Mouse (Mus musculus) forebrain, embryonic 14.5 days (tissue): Measurements from ENCODE around the gene Lect2. TPM values are rescaled to one million over a fixed set of nuclear protein-coding genes. Genes with fewer than 3 reads are reported as not detected.

Source experiments
- ATAC-seq: fragments of 200-750 bp; cut with Nextera tagmentation; 2 replicates; pipeline ENCODE4 v1.8.0; 2017; ENCODE audit warnings: mild to moderate bottlenecking, moderate library complexity
- DNase-seq: peaks from one replicate; pipeline ENCODE4 v3.0.0-alpha.2; 2015; ENCODE audit warnings: low spot score
- H3K27ac ChIP-seq: fragments of 300-500 bp; sonication (generic); 2 replicates; pipeline ENCODE4 v1.5.1; 2014; ENCODE audit warnings: low read depth, mild to moderate bottlenecking, control low read depth, low read length, moderate library complexity
- H3K27me3 ChIP-seq: fragments of 300-500 bp; sonication (generic); replicated peaks from 2 replicates; pipeline ENCODE4 v1.6.1; 2014; ENCODE audit warnings: low read length, control low read depth, mixed read lengths; ENCODE audit not compliant: control insufficient read depth, insufficient read depth
- H3K36me3 ChIP-seq: fragments of 300-500 bp; sonication (generic); 2 replicates; pipeline ENCODE4 v1.6.1; 2014; ENCODE audit warnings: low read length, control low read depth; ENCODE audit not compliant: control insufficient read depth, insufficient read depth
- H3K4me1 ChIP-seq: fragments of 300-500 bp; sonication (generic); 2 replicates; pipeline ENCODE4 v1.6.1; 2014; ENCODE audit warnings: antibody characterized with exemption, low read length, control low read depth; ENCODE audit not compliant: control insufficient read depth, insufficient read depth
- H3K4me2 ChIP-seq: fragments of 300-500 bp; sonication (generic); 2 replicates; pipeline ENCODE4 v1.6.1; 2014; ENCODE audit warnings: mild to moderate bottlenecking, control low read depth, low read length
- H3K4me3 ChIP-seq: fragments of 300-500 bp; sonication (generic); 2 replicates; pipeline ENCODE4 v1.5.1; 2014; ENCODE audit warnings: low read depth, low read length, control low read depth
- H3K9ac ChIP-seq: fragments of 300-500 bp; sonication (generic); 2 replicates; pipeline ENCODE4 v1.6.1; 2014; ENCODE audit warnings: mild to moderate bottlenecking, low read length, control low read depth, moderate library complexity
- H3K9me3 ChIP-seq: fragments of 300-500 bp; sonication (generic); replicated peaks from 2 replicates; pipeline ENCODE4 v1.6.1; 2016; ENCODE audit warnings: low read length, control low read depth, mixed read lengths; ENCODE audit not compliant: control insufficient read depth
- WGBS: fragments of 180-500 bp; shearing (Covaris S2); extraction: QIAGEN DNeasy Blood & Tissue Kit; methylation state at CpG from one replicate; pipeline ENCODE4 v1.1.7; 2014; 5-methylcytosine and 5-hydroxymethylcytosine counted together
- polyA plus RNA-seq: library from polyadenylated mRNA; unstranded; fragments of >200 nt; fragmentation: Nextera tagmentation; extraction: Ambion mirVana; gene quantifications from 2 replicates; pipeline ENCODE4 v1.2.1, GENCODE M21; 2014

Lect2 gene
- polyA plus RNA-seq, 1 experiment from 2014 or later: not detected

GRCm38 (mm10) chr13:56551661-56552060, 3.4 kb upstream of the Lect2 start:
- H3K4me2 ChIP-seq: no peak overlapping the region
- peaks cover 4% of the 10 kb centered on the region; the same call in 1 of the 2 replicates for H3K4me1 ChIP-seq
- ATAC-seq: no peak
- 86% methylated on average over 6 of the region's 6 CpGs for WGBS
- no peaks in the 10 kb centered on the region for H3K27me3 ChIP-seq
- no peak for DNase-seq
- H3K9me3 ChIP-seq: no peaks in the 10 kb centered on the region
- no peak overlapping the region for H3K4me3 ChIP-seq
- no peak overlapping the region for H3K27ac ChIP-seq
- H3K36me3 ChIP-seq: no peaks in the 10 kb centered on the region
- H3K9ac ChIP-seq: no peak overlapping the region

GRCm38 (mm10) chr13:56550574-56550973, 2.3 kb upstream of the Lect2 start:
- 39% methylated on average over 1 of the region's 1 CpGs for WGBS
- ATAC-seq (no peak), DNase-seq (no peak)
- no peaks in the 10 kb centered on the region for H3K27me3 ChIP-seq
- no peak overlapping the region for H3K4me2 ChIP-seq
- no peak overlapping the region for H3K27ac ChIP-seq
- no peak overlapping the region for H3K4me3 ChIP-seq
- H3K9ac ChIP-seq: no peak overlapping the region
- peaks cover 4% of the 10 kb centered on the region; the same call in 1 of the 2 replicates for H3K4me1 ChIP-seq
- no peaks in the 10 kb centered on the region for H3K9me3 ChIP-seq
- no peaks in the 10 kb centered on the region for H3K36me3 ChIP-seq

- Histone ChIP-seq H3K27me3 (no peaks in the 10 kb centered on the region), H3K9ac (no peak overlapping the region), H3K27ac (no peak overlapping the region), H3K4me2 (no peak overlapping the region), H3K4me3 (no peak overlapping the region), H3K9me3 (no peaks in the 10 kb centered on the region), H3K4me1 (no peaks in the 10 kb centered on the region), H3K36me3 (no peaks in the 10 kb centered on the region)
- no peak for ATAC-seq
- WGBS: 83% methylated on average over 4 of the region's 4 CpGs
- no peak for DNase-seq
These were observed 1.1 kb upstream of the Lect2 start for GRCm38 (mm10) chr13:56549364-56549763.

GRCm38 (mm10) chr13:56544956-56545355, 3.3 kb downstream of the Lect2 start:
- Histone ChIP-seq H3K9me3 (no peaks in the 10 kb centered on the region), H3K27ac (no peak overlapping the region), H3K4me1 (no peaks in the 10 kb centered on the region), H3K9ac (no peak overlapping the region), H3K4me3 (no peak overlapping the region), H3K4me2 (no peak overlapping the region), H3K36me3 (no peaks in the 10 kb centered on the region), H3K27me3 (no peaks in the 10 kb centered on the region)
- WGBS: 44% methylated on average over 3 of the region's 3 CpGs
- DNase-seq (no peak), ATAC-seq (no peak)

- no peaks in the 10 kb centered on the region for H3K9me3 ChIP-seq
- no peak overlapping the region for H3K9ac ChIP-seq
- WGBS: 73% methylated on average over 9 of the region's 9 CpGs
- H3K4me3 ChIP-seq: no peak overlapping the region
- no peak overlapping the region for H3K27ac ChIP-seq
- H3K36me3 ChIP-seq: no peaks in the 10 kb centered on the region
- no peak for DNase-seq
- no peak overlapping the region for H3K4me2 ChIP-seq
- H3K4me1 ChIP-seq: no peaks in the 10 kb centered on the region
- no peaks in the 10 kb centered on the region for H3K27me3 ChIP-seq
- ATAC-seq: no peak
These were observed 4.5 kb downstream of the Lect2 start for GRCm38 (mm10) chr13:56543805-56544204.

GRCm38 (mm10) chr13:56539846-56540245, 8.5 kb downstream of the Lect2 start:
- Histone ChIP-seq H3K4me3 (no peak overlapping the region), H3K9ac (no peak overlapping the region), H3K9me3 (no peaks in the 10 kb centered on the region; the same call in 1 of the 2 replicates), H3K36me3 (no peaks in the 10 kb centered on the region), H3K4me1 (no peaks in the 10 kb centered on the region), H3K4me2 (no peak overlapping the region), H3K27me3 (no peaks in the 10 kb centered on the region), H3K27ac (no peak overlapping the region)
- 96% methylated on average over 4 of the region's 4 CpGs for WGBS
- ATAC-seq (no peak), DNase-seq (no peak)

GRCm38 (mm10) chr13:56537026-56537425, 11.3 kb downstream of the Lect2 start:
- no peak overlapping the region for H3K9ac ChIP-seq
- H3K4me2 ChIP-seq: no peak overlapping the region
- H3K9me3 ChIP-seq: no peaks in the 10 kb centered on the region; the same call in 1 of the 2 replicates
- ATAC-seq (no peak), DNase-seq (no peak)
- H3K4me1 ChIP-seq: no peaks in the 10 kb centered on the region
- no peak overlapping the region for H3K27ac ChIP-seq
- no peaks in the 10 kb centered on the region for H3K27me3 ChIP-seq
- 91% methylated on average over 12 of the region's 12 CpGs for WGBS
- H3K4me3 ChIP-seq: no peak overlapping the region
- no peaks in the 10 kb centered on the region for H3K36me3 ChIP-seq

- Histone ChIP-seq H3K9ac (no peak overlapping the region), H3K4me1 (no peaks in the 10 kb centered on the region), H3K27me3 (no peaks in the 10 kb centered on the region), H3K4me2 (no peak overlapping the region), H3K27ac (no peak overlapping the region), H3K9me3 (no peaks in the 10 kb centered on the region; the same call in 1 of the 2 replicates), H3K36me3 (no peaks in the 10 kb centered on the region), H3K4me3 (no peak overlapping the region)
- DNase-seq (no peak), ATAC-seq (no peak)
- 73% methylated on average over 5 of the region's 5 CpGs for whole genome bisulfite sequencing
These were observed 12.7 kb downstream of the Lect2 start for GRCm38 (mm10) chr13:56535570-56535969.

- no peaks in the 10 kb centered on the region for H3K36me3 ChIP-seq
- no peak for DNase-seq
- WGBS: 85% methylated on average over 5 of the region's 5 CpGs
- H3K27me3 ChIP-seq: no peaks in the 10 kb centered on the region
- no peaks in the 10 kb centered on the region; the same call in 1 of the 2 replicates for H3K9me3 ChIP-seq
- no peak overlapping the region for H3K9ac ChIP-seq
- ATAC-seq: no peak
- H3K4me3 ChIP-seq: no peak overlapping the region
- H3K4me2 ChIP-seq: no peak overlapping the region
- no peak overlapping the region for H3K27ac ChIP-seq
- H3K4me1 ChIP-seq: no peaks in the 10 kb centered on the region
These were observed 13.4 kb downstream of the Lect2 start for GRCm38 (mm10) chr13:56534931-56535330.
